ENCODE assay signal across 8 mouse cellular contexts in the genomic region with DNA sequence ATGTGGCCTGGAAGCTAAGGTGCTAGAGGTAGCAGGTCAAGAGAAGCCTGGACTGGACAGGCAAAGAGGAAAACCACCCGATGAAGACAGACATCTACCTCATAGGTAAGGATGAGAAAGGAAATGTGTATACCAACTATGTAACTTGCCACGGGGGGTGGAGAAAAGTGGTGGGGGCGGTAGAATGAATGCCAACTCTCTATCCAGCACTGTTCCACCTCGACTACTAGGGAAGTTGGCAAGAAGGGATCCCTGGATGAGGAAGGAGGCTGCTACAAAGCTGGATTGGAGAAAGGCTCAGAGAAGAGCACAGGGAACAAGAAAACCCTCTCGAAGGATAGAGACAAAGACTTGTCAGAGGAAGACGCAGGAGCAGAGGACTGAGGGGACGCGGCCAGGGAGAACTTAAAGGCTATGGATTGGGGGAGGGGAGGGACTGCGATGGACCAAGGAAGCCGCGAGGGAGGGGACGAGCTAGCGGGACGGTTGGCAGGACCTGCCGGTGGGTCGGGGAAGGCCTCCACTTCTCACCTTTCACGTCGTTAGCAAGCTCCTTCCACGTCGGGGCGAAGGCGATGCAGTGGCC. TPM values are rescaled to one million over a fixed set of nuclear protein-coding genes. Genes with fewer than 3 reads are reported as not detected.
A peak's percentile ranks its signal among the peaks of the same experiment; 100 is the strongest.
DNase-seq lines count a peak whose midpoint lies in the region; ATAC-seq and TF ChIP-seq lines count a peak whose summit lies in the region.

No protein-coding gene starts in this region.

- DNase-seq in gastrocnemius, adult 2 months: no peak
- no peak for DNase-seq in gastrocnemius, postnatal 4 days (ENCODE audit: low spot score in 2 of 2)
- no peak for DNase-seq in adrenal gland, postnatal 10 days
- no peak for DNase-seq in layer of hippocampus, postnatal 25 days (ENCODE audit: extremely low spot score in 1 of 2, low spot score in 1 of 2)
- DNase-seq in kidney, postnatal 25 days: no peak

- ATAC-seq in heart, embryonic 15.5 days (replicated peaks; ENCODE audit: insufficient number of reproducible peaks, insufficient read depth, low FRiP score, low read depth): peak; percentile 45
- peak; percentile 25; the same call in 1 of the 2 replicates for ATAC-seq in megakaryocyte, adult 5-6 weeks (ENCODE audit: poor library complexity, severe bottlenecking)

- intact Hi-C loops in gastrocnemius, adult 2 months (cut with DNase I): no loop called here

- peak overlapping the region; percentile 90 for H3K27ac ChIP-seq in gastrocnemius, adult 2 months
- H3K27ac ChIP-seq in ES-Bruce4 (ENCODE audit: insufficient read depth, low read length): no peak overlapping the region
- peak overlapping the region; percentile 67 for H3K27ac ChIP-seq in heart, embryonic 15.5 days

- H3K27me3 ChIP-seq in ES-Bruce4 (ENCODE audit: control insufficient read depth, insufficient read depth, low read length, poor library complexity, severe bottlenecking): no peaks in the 10 kb centered on the region
- H3K27me3 ChIP-seq in heart, embryonic 15.5 days: no peaks in the 10 kb centered on the region

- peak overlapping the region; percentile 44 for H3K9ac ChIP-seq in ES-Bruce4 (ENCODE audit: low read depth, poor library complexity, severe bottlenecking)
- H3K9ac ChIP-seq in heart, embryonic 15.5 days: peak overlapping the region; percentile 69

- H3K4me1 ChIP-seq in ES-Bruce4 (ENCODE audit: control insufficient read depth, insufficient read depth, low read length): no peaks in the 10 kb centered on the region
- H3K4me1 ChIP-seq in heart, embryonic 15.5 days (replicated peaks): peaks cover 33% of the 10 kb centered on the region

- H3K9me3 ChIP-seq in ES-Bruce4 (replicated peaks; ENCODE audit: control insufficient read depth, insufficient read depth, low read length, poor library complexity, severe bottlenecking): no peaks in the 10 kb centered on the region
- no peaks in the 10 kb centered on the region for H3K9me3 ChIP-seq in heart, embryonic 15.5 days (replicated peaks)

- TF ChIP-seq EP300 in ES-Bruce4 (IDR thresholded peaks at IDR 0.05; ENCODE audit: insufficient read depth, low read depth, low read length): no peak

- TF ChIP-seq POLR2A in ES-Bruce4 (IDR thresholded peaks at IDR 0.05; ENCODE audit: insufficient read depth, low read length): no peak

- peak overlapping the region; percentile 93 for H3K4me3 ChIP-seq in gastrocnemius, adult 2 months
- peak overlapping the region; percentile 91 for H3K4me3 ChIP-seq in ES-Bruce4 (ENCODE audit: low read depth, low read length)
- peak overlapping the region; percentile 90 for H3K4me3 ChIP-seq in heart, embryonic 15.5 days

- peak overlapping the region; percentile 77 for H3K4me2 ChIP-seq in heart, embryonic 15.5 days

- no peak for TF ChIP-seq CTCF in gastrocnemius, adult 2 months (IDR thresholded peaks at IDR 0.05)
- no peak for TF ChIP-seq CTCF in ES-Bruce4 (IDR thresholded peaks at IDR 0.05; ENCODE audit: low read depth, low read length)

- H3K36me3 ChIP-seq in ES-Bruce4 (ENCODE audit: control insufficient read depth, insufficient read depth, low read length, poor library complexity, severe bottlenecking): no peaks in the 10 kb centered on the region
- no peaks in the 10 kb centered on the region for H3K36me3 ChIP-seq in heart, embryonic 15.5 days

- 3% methylated on average over 22 of the region's 22 CpGs for WGBS in heart, embryonic 15.5 days

RNA-seq across cellular contexts. Expression of a gene that starts 0.6 kb away (rescaled TPM):
- total RNA-seq in gastrocnemius, adult 2 months (2021): 10 to 100 TPM; 21.7 to 22.0 TPM
- total RNA-seq in gastrocnemius, postnatal 4 days (2021): 10 to 100 TPM; 55.3 to 59.9 TPM
- polyA plus RNA-seq in ES-Bruce4 (2011; ENCODE audit: insufficient read depth, insufficient read length, low read depth, missing spikeins): 14.7 and 18.1 TPM in 2 replicates
- polyA plus RNA-seq in heart, embryonic 15.5 days (2015; fragmentation: Nextera tagmentation; extraction: Ambion mirVana): 23.4 and 33.2 TPM in 2 replicates
- 13.5 and 13.7 TPM in 2 replicates for total RNA-seq in megakaryocyte, adult 5-6 weeks (2015)
- total RNA-seq in megakaryocyte, adult 5-6 weeks (2017): 15.4 and 17.5 TPM in 2 replicates
- 10 to 100 TPM; 54.5 to 79.0 TPM for total RNA-seq in adrenal gland, postnatal 10 days (2021)
- 10 to 100 TPM; 29.8 to 38.0 TPM for total RNA-seq in layer of hippocampus, postnatal 25 days (2021)
